Mouse (Mus musculus) limb, embryonic 14.5 days (tissue): ENCODE data around the gene Nudt15. TPM values are rescaled to one million over a fixed set of nuclear protein-coding genes. Genes with fewer than 3 reads are reported as not detected.

Experiments used
- ATAC-seq: fragments of 200-750 bp; cut with Nextera tagmentation; 2 replicates; pipeline ENCODE4 v1.8.0; 2017; ENCODE audit warnings: low read depth, moderate number of reproducible peaks, moderate TSS enrichment; ENCODE audit not compliant: low FRiP score
- DNase-seq: peaks from one replicate; pipeline ENCODE4 v3.0.0-alpha.2; 2015; ENCODE audit warnings: low spot score
- H3K27ac ChIP-seq: fragments of 300-500 bp; sonication (generic); replicated peaks from 2 replicates; pipeline ENCODE4 v1.5.1; 2014; ENCODE audit warnings: low read depth, mild to moderate bottlenecking, low read length, moderate library complexity, mixed read lengths
- H3K27me3 ChIP-seq: fragments of 300-500 bp; sonication (generic); 2 replicates; pipeline ENCODE4 v1.6.1; 2014; ENCODE audit warnings: low read length, mixed read lengths; ENCODE audit not compliant: control insufficient read depth, insufficient read depth
- H3K36me3 ChIP-seq: fragments of 300-500 bp; sonication (generic); 2 replicates; pipeline ENCODE4 v1.6.1; 2014; ENCODE audit warnings: mild to moderate bottlenecking, low read length, moderate library complexity, mixed read lengths; ENCODE audit not compliant: control insufficient read depth, insufficient read depth
- H3K4me1 ChIP-seq: fragments of 300-500 bp; sonication (generic); 2 replicates; pipeline ENCODE4 v1.6.1; 2014; ENCODE audit warnings: antibody characterized with exemption, low read length, mixed read lengths; ENCODE audit not compliant: control insufficient read depth, insufficient read depth
- H3K4me2 ChIP-seq: fragments of 300-500 bp; sonication (generic); replicated peaks from 2 replicates; pipeline ENCODE4 v1.6.1; 2014; ENCODE audit warnings: low read depth, mild to moderate bottlenecking, low read length, moderate library complexity; ENCODE audit not compliant: severe bottlenecking
- H3K4me3 ChIP-seq: fragments of 300-500 bp; sonication (generic); replicated peaks from 2 replicates; pipeline ENCODE4 v1.5.1; 2014; ENCODE audit warnings: low read length
- H3K9ac ChIP-seq: fragments of 300-500 bp; sonication (generic); 2 replicates; pipeline ENCODE4 v1.6.1; 2014; ENCODE audit warnings: mild to moderate bottlenecking, low read depth, low read length, moderate library complexity; ENCODE audit not compliant: severe bottlenecking
- H3K9me3 ChIP-seq: fragments of 300-500 bp; sonication (generic); 2 replicates; pipeline ENCODE4 v1.6.1; 2016; ENCODE audit warnings: low read length; ENCODE audit not compliant: control insufficient read depth
- POLR2A ChIP-seq: fragments of 200-500 bp; IDR thresholded peaks from 2 replicates; pipeline ENCODE4 v1.8.0; 2012; ENCODE audit warnings: inconsistent platforms, mild to moderate bottlenecking, moderate library complexity, borderline replicate concordance; ENCODE audit not compliant: insufficient read depth, insufficient read length; ENCODE audit errors: extremely low read depth
- WGBS: fragments of 180-500 bp; shearing (Covaris S2); extraction: QIAGEN DNeasy Blood & Tissue Kit; methylation state at CpG from one replicate; pipeline ENCODE4 v1.1.7; 2014; 5-methylcytosine and 5-hydroxymethylcytosine counted together
- polyA plus RNA-seq, 2 experiments: library from polyadenylated mRNA; depleted of rRNA in 1 of 2; stranded (reverse) in 1 of 2; unstranded in 1 of 2; fragments of >200 nt; fragmentation: Nextera tagmentation in 1 of 2; extraction: Ambion mirVana in 1 of 2; gene quantifications; 2 replicates each; pipeline versions ENCODE4 v1.2.1 to v1.2.3; 2012 to 2014

Nudt15 gene
- polyA plus RNA-seq, 2 experiments = 2.1 to 4.9 TPM

GRCm38 (mm10) chr14:73524766-73525448 lies 23.1 kb downstream of the Nudt15 start, which contains the start of gene Sucla2:
Gene Sucla2, plus strand, starts transcription at chr14:73525319.
- DNase-seq (peak; percentile 97), ATAC-seq (peak; percentile 100)
- peak within 1 kb of the TSS; percentile 62 for H3K9ac ChIP-seq
- H3K4me2 ChIP-seq = peak within 1 kb of the TSS; percentile 35
- no peak for TF ChIP-seq POLR2A
- H3K4me3 ChIP-seq = peak within 1 kb of the TSS; percentile 48
- H3K36me3 ChIP-seq = no peaks in the 10 kb centered on the region
- no peaks in the 10 kb centered on the region for H3K9me3 ChIP-seq
- no peaks in the 10 kb centered on the region for H3K27me3 ChIP-seq
- peak within 1 kb of the TSS; percentile 79 for H3K27ac ChIP-seq
- WGBS = 0% methylated on average over 20 of the region's 41 CpGs
- H3K4me1 ChIP-seq = no peaks in the 10 kb centered on the region

- Histone ChIP-seq H3K9me3 (no peaks in the 10 kb centered on the region), H3K27me3 (no peaks in the 10 kb centered on the region), H3K4me3 (no peak overlapping the region), H3K36me3 (no peaks in the 10 kb centered on the region), H3K4me1 (no peaks in the 10 kb centered on the region), H3K9ac (no peak overlapping the region), H3K4me2 (no peak overlapping the region), H3K27ac (no peak overlapping the region)
- DNase-seq (no peak), ATAC-seq (no peak)
- 71% methylated on average over 3 of the region's 3 CpGs for WGBS
- no peak for TF ChIP-seq POLR2A
Measured at GRCm38 (mm10) chr14:73524136-73524535, 23.9 kb downstream of the Nudt15 start.

- H3K27ac ChIP-seq = no peak within 1 kb of the TSS
- ATAC-seq (peak; percentile 94), DNase-seq (peak; percentile 94)
- WGBS = under 1% methylated on average over 41 of the region's 41 CpGs
- H3K36me3 ChIP-seq = peaks cover 20% of the 10 kb centered on the region
- H3K4me2 ChIP-seq = peak within 1 kb of the TSS; percentile 83
- peaks cover 8% of the 10 kb centered on the region for H3K4me1 ChIP-seq
- H3K9ac ChIP-seq = peak within 1 kb of the TSS; percentile 79
- H3K27me3 ChIP-seq = no peaks in the 10 kb centered on the region
- TF ChIP-seq POLR2A = peak; percentile 93; the same call in 1 of the 2 replicates
- peak within 1 kb of the TSS; percentile 88 for H3K4me3 ChIP-seq
- no peaks in the 10 kb centered on the region for H3K9me3 ChIP-seq
Measured at GRCm38 (mm10) chr14:73509765-73510423, 38.1 kb downstream of the Nudt15 start, which contains the start of gene Med4. Gene Med4, plus strand, starts transcription at chr14:73510025.

GRCm38 (mm10) chr14:73508630-73509395 lies 39.2 kb downstream of the Nudt15 start:
- no peak overlapping the region for H3K4me2 ChIP-seq
- peaks cover 13% of the 10 kb centered on the region; the same call in 1 of the 2 replicates for H3K36me3 ChIP-seq
- peaks cover 8% of the 10 kb centered on the region for H3K4me1 ChIP-seq
- H3K27ac ChIP-seq = no peak overlapping the region
- no peak overlapping the region for H3K9ac ChIP-seq
- DNase-seq (no peak), ATAC-seq (no peak)
- H3K4me3 ChIP-seq = no peak overlapping the region
- 92% methylated on average over 6 of the region's 6 CpGs for WGBS
- H3K27me3 ChIP-seq = no peaks in the 10 kb centered on the region
- TF ChIP-seq POLR2A = no peak
- H3K9me3 ChIP-seq = no peaks in the 10 kb centered on the region

- Histone ChIP-seq H3K4me3 (no peak overlapping the region), H3K36me3 (peaks cover 9% of the 10 kb centered on the region; the same call in 1 of the 2 replicates), H3K27me3 (no peaks in the 10 kb centered on the region), H3K27ac (no peak overlapping the region), H3K9me3 (no peaks in the 10 kb centered on the region), H3K4me1 (peaks cover 13% of the 10 kb centered on the region), H3K9ac (no peak overlapping the region), H3K4me2 (no peak overlapping the region)
- no peak for TF ChIP-seq POLR2A
- DNase-seq (no peak), ATAC-seq (no peak)
- 72% methylated on average over 11 of the region's 11 CpGs for WGBS
Measured at GRCm38 (mm10) chr14:73507702-73508376, 40.2 kb downstream of the Nudt15 start.
